Comparison of ENCODE assay signal across 27 mouse cellular contexts in the genomic region with DNA sequence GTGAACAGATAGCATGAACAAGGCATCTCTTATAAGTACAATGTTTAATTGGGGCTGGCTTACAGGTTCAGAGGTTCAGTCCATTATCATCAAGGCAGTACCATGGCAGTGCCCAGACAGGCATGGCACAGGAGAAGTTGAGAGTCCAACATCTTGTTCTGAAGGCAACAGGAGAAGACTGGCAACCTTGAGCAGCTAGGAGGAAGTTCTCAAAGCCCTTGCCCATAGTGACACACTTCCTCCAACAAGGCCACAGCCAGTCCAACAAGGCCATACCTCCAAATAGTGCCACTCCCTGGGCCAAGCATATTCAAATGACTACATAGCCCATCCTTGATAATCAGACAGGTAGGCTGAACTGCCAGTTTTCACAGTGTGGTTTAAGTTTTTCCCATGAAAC.
DNase-seq lines count a peak whose midpoint lies in the region; ATAC-seq and TF ChIP-seq lines count a peak whose summit lies in the region.
"Had no signal": no experiment of that assay in that cellular context is flagged by ENCODE, and none has a peak within 500 bp of the region (broad histone marks: within the 10 kb centered on the region; RNA-seq: fewer than 3 reads in every experiment).

No protein-coding gene starts in this region.

- no peak overlapping the region for H3K4me3 ChIP-seq in intestine, embryonic 14.5 days (ENCODE audit: low read depth, low read length)
- H3K4me3 ChIP-seq in intestine, embryonic 15.5 days (replicated peaks), result no peak overlapping the region
- H3K4me3 ChIP-seq in cerebellum, adult 2 months (replicated peaks; ENCODE audit: insufficient read depth, low read depth, low read length), result no peak overlapping the region
- H3K4me3 ChIP-seq: embryonic facial prominence, embryonic 12.5 days; embryonic facial prominence, embryonic 15.5 days; gastrocnemius, adult 2 months; heart, adult 2 months; heart, embryonic 10.5 days; heart, embryonic 13.5 days; hindbrain, embryonic 12.5 days; hindbrain, embryonic 15.5 days had no signal

- H3K9me3 ChIP-seq in intestine, embryonic 14.5 days (ENCODE audit: control insufficient read depth, low read length), result no peaks in the 10 kb centered on the region
- no peaks in the 10 kb centered on the region for H3K9me3 ChIP-seq in intestine, embryonic 15.5 days
- H3K9me3 ChIP-seq: embryonic facial prominence, embryonic 12.5 days; embryonic facial prominence, embryonic 15.5 days; G1E; heart, embryonic 10.5 days; heart, embryonic 13.5 days; hindbrain, embryonic 12.5 days; hindbrain, embryonic 15.5 days had no signal

- H3K27me3 ChIP-seq in intestine, embryonic 14.5 days (replicated peaks; ENCODE audit: control insufficient read depth, insufficient read depth, low read length), result no peaks in the 10 kb centered on the region
- no peaks in the 10 kb centered on the region for H3K27me3 ChIP-seq in intestine, embryonic 15.5 days (replicated peaks)
- H3K27me3 ChIP-seq in splenic B cell, adult 2 months (ENCODE audit: control insufficient read depth, insufficient read depth, low read length, poor library complexity, severe bottlenecking), result no peaks in the 10 kb centered on the region
- no peaks in the 10 kb centered on the region for H3K27me3 ChIP-seq in cerebellum, adult 2 months (ENCODE audit: control insufficient read depth, insufficient read depth, low read length)
- H3K27me3 ChIP-seq: CH12.LX; embryonic facial prominence, embryonic 12.5 days; embryonic facial prominence, embryonic 15.5 days; heart, embryonic 13.5 days; hindbrain, embryonic 12.5 days; hindbrain, embryonic 15.5 days had no signal

- no peak overlapping the region for H3K27ac ChIP-seq in intestine, embryonic 14.5 days (ENCODE audit: low read depth)
- no peak overlapping the region for H3K27ac ChIP-seq in intestine, embryonic 15.5 days
- no peak overlapping the region for H3K27ac ChIP-seq in cerebellum, adult 2 months (ENCODE audit: insufficient read depth, low read length)
- H3K27ac ChIP-seq: embryonic facial prominence, embryonic 12.5 days; embryonic facial prominence, embryonic 15.5 days; gastrocnemius, adult 2 months; heart, adult 2 months; heart, embryonic 10.5 days; heart, embryonic 13.5 days; hindbrain, embryonic 12.5 days; hindbrain, embryonic 15.5 days had no signal

- no peaks in the 10 kb centered on the region for H3K4me1 ChIP-seq in intestine, embryonic 14.5 days (replicated peaks; ENCODE audit: control insufficient read depth, insufficient read depth, low read length)
- H3K4me1 ChIP-seq in intestine, embryonic 15.5 days (replicated peaks), result 0 out of 2 replicates have a peak, but pooled peaks cover 5% of the 10 kb centered on the region
- no peaks in the 10 kb centered on the region for H3K4me1 ChIP-seq in cerebellum, adult 2 months (ENCODE audit: control insufficient read depth, insufficient read depth, low read length)

- TF ChIP-seq POLR2A in cerebellum, adult 2 months (IDR thresholded peaks at IDR 0.05; ENCODE audit: borderline replicate concordance, insufficient read depth, low read length), result no peak

- no peak overlapping the region for H3K9ac ChIP-seq in intestine, embryonic 14.5 days (ENCODE audit: low read length)
- no peak overlapping the region for H3K9ac ChIP-seq in intestine, embryonic 15.5 days
- H3K9ac ChIP-seq: embryonic facial prominence, embryonic 12.5 days; embryonic facial prominence, embryonic 15.5 days; forebrain, postnatal 0 days; heart, embryonic 13.5 days; hindbrain, embryonic 12.5 days; hindbrain, embryonic 15.5 days had no signal

- H3K36me3 ChIP-seq in intestine, embryonic 14.5 days (ENCODE audit: control insufficient read depth, insufficient read depth, low read length), result no peaks in the 10 kb centered on the region
- no peaks in the 10 kb centered on the region for H3K36me3 ChIP-seq in intestine, embryonic 15.5 days
- H3K36me3 ChIP-seq in splenic B cell, adult 2 months (ENCODE audit: control insufficient read depth, insufficient read depth, low read length, poor library complexity, severe bottlenecking), result no peaks in the 10 kb centered on the region
- H3K36me3 ChIP-seq: embryonic facial prominence, embryonic 12.5 days; embryonic facial prominence, embryonic 15.5 days; G1E; heart, embryonic 10.5 days; heart, embryonic 13.5 days; hindbrain, embryonic 12.5 days; hindbrain, embryonic 15.5 days had no signal

- no peak for TF ChIP-seq CTCF in cerebellum, adult 2 months (IDR thresholded peaks at IDR 0.05; ENCODE audit: borderline replicate concordance, insufficient read depth, low read depth, low read length)

- DNase-seq in intestine, embryonic 14.5 days (ENCODE audit: low spot score), result peak; percentile 24
- peak; percentile 31 for DNase-seq in splenic B cell, adult 2 months (ENCODE audit: low read depth, low spot score)
- no peak for DNase-seq in cerebellum, adult 11 months
- no peak for DNase-seq in cerebellum, adult 2 months
- DNase-seq: adrenal gland, postnatal 10 days; adrenal gland, postnatal 36 days; cerebellum, adult 8-10 months; cerebellum, postnatal 10 days; cerebellum, postnatal 36 days; forebrain, postnatal 0 days; gastrocnemius, adult 2 months; gastrocnemius, postnatal 14 days; heart, adult 2 months; heart, postnatal 14 days had no signal

- ATAC-seq in intestine, embryonic 14.5 days (replicated peaks; ENCODE audit: low FRiP score, low TSS enrichment, low read depth), result no peak
- ATAC-seq in intestine, embryonic 15.5 days, result no peak
- ATAC-seq in common myeloid progenitor, adult 5-6 weeks (replicated peaks; ENCODE audit: low read depth, poor library complexity, severe bottlenecking), result 0 out of 2 replicates have a peak, but pooled peaks have one; percentile 30
- peak; percentile 63 for ATAC-seq in megakaryocyte, adult 5-6 weeks (ENCODE audit: poor library complexity, severe bottlenecking)
- ATAC-seq: forebrain, embryonic 14.5 days; forebrain, postnatal 0 days; Patski had no signal

- no peak overlapping the region for H3K4me2 ChIP-seq in intestine, embryonic 14.5 days (ENCODE audit: low read length)
- no peak overlapping the region for H3K4me2 ChIP-seq in intestine, embryonic 15.5 days (replicated peaks)
- H3K4me2 ChIP-seq: embryonic facial prominence, embryonic 12.5 days; embryonic facial prominence, embryonic 15.5 days; heart, embryonic 13.5 days; hindbrain, embryonic 12.5 days; hindbrain, embryonic 15.5 days had no signal

Comparison
In these comparisons a context has a peak if more than half of its experiments do, and no peak if none do; other contexts are left out.
1. ATAC-seq: peak in common myeloid progenitor, adult 5-6 weeks (single experiment) and megakaryocyte, adult 5-6 weeks (single experiment); none in intestine, embryonic 14.5 days (single experiment) and intestine, embryonic 15.5 days (single experiment).
2. DNase-seq: peak in intestine, embryonic 14.5 days (single experiment) and splenic B cell, adult 2 months (single experiment); none in cerebellum, adult 11 months (single experiment) and cerebellum, adult 2 months (0 of 2).